Mouse (Mus musculus): Measurements from ENCODE around the gene Cacna1e. TPM values are rescaled to one million over a fixed set of nuclear protein-coding genes. Genes with fewer than 3 reads are reported as not detected.
A peak's percentile ranks its signal among the peaks of the same experiment; 100 is the strongest.

Cacna1e gene
- polyA plus RNA-seq, 1 experiment from 2014 or later, result 1.8 TPM

GRCm38 (mm10) chr1:154474156-154474555 is 410.1 kb downstream of the Cacna1e start:
- Histone ChIP-seq H3K4me1 (no peaks in the 10 kb centered on the region), H3K36me3 (no peaks in the 10 kb centered on the region), H3K4me3 (no peak overlapping the region), H3K27ac (no peak overlapping the region), H3K4me2 (no peak overlapping the region), H3K27me3 (no peaks in the 10 kb centered on the region), H3K9ac (no peak overlapping the region), H3K9me3 (no peaks in the 10 kb centered on the region)
- ATAC-seq (ENCODE audit: insufficient number of reproducible peaks, insufficient read depth, low FRiP score, low TSS enrichment, low read depth), result no peak
- WGBS, result 71% methylated on average over 4 of the region's 4 CpGs

GRCm38 (mm10) chr1:154467265-154467664 is 417.0 kb downstream of the Cacna1e start:
- no peak overlapping the region for H3K27ac ChIP-seq
- no peaks in the 10 kb centered on the region for H3K9me3 ChIP-seq
- no peak overlapping the region for H3K4me2 ChIP-seq
- no peak overlapping the region for H3K9ac ChIP-seq
- H3K4me1 ChIP-seq, result no peaks in the 10 kb centered on the region
- no peak overlapping the region for H3K4me3 ChIP-seq
- no peaks in the 10 kb centered on the region for H3K36me3 ChIP-seq
- no peaks in the 10 kb centered on the region for H3K27me3 ChIP-seq
- 86% methylated on average over 3 of the region's 3 CpGs for WGBS
- no peak for ATAC-seq (ENCODE audit: insufficient number of reproducible peaks, insufficient read depth, low FRiP score, low TSS enrichment, low read depth)

GRCm38 (mm10) chr1:154461521-154461920 is 422.8 kb downstream of the Cacna1e start:
- Histone ChIP-seq H3K9ac (no peak overlapping the region), H3K27ac (no peak overlapping the region), H3K9me3 (no peaks in the 10 kb centered on the region), H3K27me3 (no peaks in the 10 kb centered on the region), H3K4me1 (no peaks in the 10 kb centered on the region), H3K36me3 (no peaks in the 10 kb centered on the region), H3K4me2 (no peak overlapping the region), H3K4me3 (no peak overlapping the region)
- 54% methylated on average over 5 of the region's 5 CpGs for WGBS
- ATAC-seq (ENCODE audit: insufficient number of reproducible peaks, insufficient read depth, low FRiP score, low TSS enrichment, low read depth), result no peak

GRCm38 (mm10) chr1:154460067-154460466 is 424.2 kb downstream of the Cacna1e start:
- ATAC-seq (ENCODE audit: insufficient number of reproducible peaks, insufficient read depth, low FRiP score, low TSS enrichment, low read depth), result no peak
- 88% methylated on average over 7 of the region's 7 CpGs for WGBS
- H3K27me3 ChIP-seq, result no peaks in the 10 kb centered on the region
- no peaks in the 10 kb centered on the region for H3K4me1 ChIP-seq
- no peak overlapping the region for H3K4me2 ChIP-seq
- H3K27ac ChIP-seq, result no peak overlapping the region
- no peak overlapping the region for H3K9ac ChIP-seq
- H3K4me3 ChIP-seq, result no peak overlapping the region
- H3K9me3 ChIP-seq, result no peaks in the 10 kb centered on the region
- H3K36me3 ChIP-seq, result no peaks in the 10 kb centered on the region

GRCm38 (mm10) chr1:154458601-154459000 is 425.7 kb downstream of the Cacna1e start:
- ATAC-seq (ENCODE audit: insufficient number of reproducible peaks, insufficient read depth, low FRiP score, low TSS enrichment, low read depth), result no peak
- Histone ChIP-seq H3K27ac (no peak overlapping the region), H3K9me3 (no peaks in the 10 kb centered on the region), H3K4me1 (no peaks in the 10 kb centered on the region), H3K4me3 (no peak overlapping the region), H3K4me2 (no peak overlapping the region), H3K9ac (no peak overlapping the region), H3K36me3 (no peaks in the 10 kb centered on the region), H3K27me3 (no peaks in the 10 kb centered on the region)
- 80% methylated on average over 2 of the region's 2 CpGs for WGBS

GRCm38 (mm10) chr1:154450799-154451198 is 433.5 kb downstream of the Cacna1e start:
- no peaks in the 10 kb centered on the region for H3K36me3 ChIP-seq
- no peak for ATAC-seq (ENCODE audit: insufficient number of reproducible peaks, insufficient read depth, low FRiP score, low TSS enrichment, low read depth)
- no peak overlapping the region for H3K27ac ChIP-seq
- H3K27me3 ChIP-seq, result no peaks in the 10 kb centered on the region
- WGBS, result 79% methylated on average over 3 of the region's 3 CpGs
- H3K4me3 ChIP-seq, result no peak overlapping the region
- H3K9me3 ChIP-seq, result no peaks in the 10 kb centered on the region
- no peaks in the 10 kb centered on the region for H3K4me1 ChIP-seq
- H3K4me2 ChIP-seq, result no peak overlapping the region
- no peak overlapping the region for H3K9ac ChIP-seq

GRCm38 (mm10) chr1:154446456-154446855 is 437.8 kb downstream of the Cacna1e start:
- Histone ChIP-seq H3K4me2 (no peak overlapping the region), H3K27ac (no peak overlapping the region), H3K27me3 (no peaks in the 10 kb centered on the region), H3K9ac (no peak overlapping the region), H3K4me3 (no peak overlapping the region), H3K36me3 (no peaks in the 10 kb centered on the region), H3K4me1 (no peaks in the 10 kb centered on the region), H3K9me3 (no peaks in the 10 kb centered on the region)
- WGBS, result 50% methylated on average over 3 of the region's 3 CpGs
- ATAC-seq (ENCODE audit: insufficient number of reproducible peaks, insufficient read depth, low FRiP score, low TSS enrichment, low read depth), result no peak

GRCm38 (mm10) chr1:154433520-154433919 is 450.8 kb downstream of the Cacna1e start:
- no peak overlapping the region for H3K4me2 ChIP-seq
- no peaks in the 10 kb centered on the region for H3K9me3 ChIP-seq
- no peaks in the 10 kb centered on the region for H3K36me3 ChIP-seq
- WGBS, result 98% methylated on average over 1 of the region's 1 CpGs
- H3K4me1 ChIP-seq, result no peaks in the 10 kb centered on the region
- H3K27ac ChIP-seq, result no peak overlapping the region
- ATAC-seq (ENCODE audit: insufficient number of reproducible peaks, insufficient read depth, low FRiP score, low TSS enrichment, low read depth), result no peak
- no peak overlapping the region for H3K9ac ChIP-seq
- H3K27me3 ChIP-seq, result no peaks in the 10 kb centered on the region
- no peak overlapping the region for H3K4me3 ChIP-seq

- Histone ChIP-seq H3K4me2 (no peak overlapping the region), H3K27me3 (no peaks in the 10 kb centered on the region), H3K9ac (no peak overlapping the region), H3K27ac (no peak overlapping the region), H3K4me1 (no peaks in the 10 kb centered on the region), H3K36me3 (no peaks in the 10 kb centered on the region), H3K4me3 (no peak overlapping the region), H3K9me3 (no peaks in the 10 kb centered on the region)
- WGBS, result 74% methylated on average over 1 of the region's 1 CpGs
- ATAC-seq (ENCODE audit: insufficient number of reproducible peaks, insufficient read depth, low FRiP score, low TSS enrichment, low read depth), result no peak
Observed at GRCm38 (mm10) chr1:154433112-154433511, 451.2 kb downstream of the Cacna1e start.

GRCm38 (mm10) chr1:154428276-154428675 is 456.0 kb downstream of the Cacna1e start:
- Histone ChIP-seq H3K9me3 (no peaks in the 10 kb centered on the region), H3K4me1 (no peaks in the 10 kb centered on the region), H3K4me3 (no peak overlapping the region), H3K4me2 (no peak overlapping the region), H3K9ac (no peak overlapping the region), H3K27ac (no peak overlapping the region), H3K27me3 (no peaks in the 10 kb centered on the region), H3K36me3 (no peaks in the 10 kb centered on the region)
- WGBS, result 70% methylated on average over 7 of the region's 7 CpGs
- no peak for ATAC-seq (ENCODE audit: insufficient number of reproducible peaks, insufficient read depth, low FRiP score, low TSS enrichment, low read depth)

- 77% methylated on average over 5 of the region's 5 CpGs for WGBS
- no peak overlapping the region for H3K4me3 ChIP-seq
- no peak overlapping the region for H3K9ac ChIP-seq
- H3K27ac ChIP-seq, result no peak overlapping the region
- H3K27me3 ChIP-seq, result no peaks in the 10 kb centered on the region
- no peaks in the 10 kb centered on the region for H3K9me3 ChIP-seq
- no peak for ATAC-seq (ENCODE audit: insufficient number of reproducible peaks, insufficient read depth, low FRiP score, low TSS enrichment, low read depth)
- H3K4me2 ChIP-seq, result no peak overlapping the region
- H3K36me3 ChIP-seq, result no peaks in the 10 kb centered on the region
- H3K4me1 ChIP-seq, result peaks cover 5% of the 10 kb centered on the region
Observed at GRCm38 (mm10) chr1:154418278-154418677, 466.0 kb downstream of the Cacna1e start.

GRCm38 (mm10) chr1:154416384-154417155 is 467.7 kb downstream of the Cacna1e start:
- ATAC-seq (ENCODE audit: insufficient number of reproducible peaks, insufficient read depth, low FRiP score, low TSS enrichment, low read depth), result no peak
- H3K9me3 ChIP-seq, result no peaks in the 10 kb centered on the region
- no peak overlapping the region for H3K4me3 ChIP-seq
- peaks cover 5% of the 10 kb centered on the region for H3K4me1 ChIP-seq
- no peak overlapping the region for H3K4me2 ChIP-seq
- H3K27ac ChIP-seq, result no peak overlapping the region
- 0 out of 2 replicates have a peak overlapping the region, but pooled peaks have one; percentile 3 for H3K9ac ChIP-seq
- H3K27me3 ChIP-seq, result no peaks in the 10 kb centered on the region
- no peaks in the 10 kb centered on the region for H3K36me3 ChIP-seq
- WGBS, result 50% methylated on average over 20 of the region's 20 CpGs

Measured in embryonic facial prominence, embryonic 13.5 days (tissue).